Mouse (Mus musculus): ENCODE measurements around the gene Esp23.
"Not testable (repeated sequence)": the region's sequence is repeated elsewhere in the genome, so short reads cannot be mapped to it uniquely, and the experiment has no call there.

Esp23 gene

DNA sequence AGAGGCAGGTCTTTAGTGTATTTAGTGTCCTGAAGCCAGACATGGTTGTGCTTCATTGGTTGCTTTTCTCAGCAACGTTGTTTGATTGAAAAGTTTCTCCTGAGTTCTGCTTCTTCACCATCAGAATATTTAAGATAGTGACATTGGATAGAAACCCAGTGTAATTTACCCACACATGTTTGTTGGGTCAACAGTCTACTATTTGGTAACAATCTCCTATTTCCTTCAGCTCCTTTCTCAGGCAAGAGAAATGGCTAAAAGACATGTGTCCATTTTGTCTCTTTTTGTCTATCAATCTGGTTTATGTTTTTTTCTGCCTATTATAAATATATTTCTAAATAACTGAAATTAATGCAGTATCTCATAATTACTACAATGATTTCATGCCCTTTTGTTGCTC, at the start of gene Esp23:
Esp23 (minus strand) TSS at position 101 of the 400 bp plus-strand sequence.
- no peak for DNase-seq (ENCODE audit: low read depth, low spot score)

DNA sequence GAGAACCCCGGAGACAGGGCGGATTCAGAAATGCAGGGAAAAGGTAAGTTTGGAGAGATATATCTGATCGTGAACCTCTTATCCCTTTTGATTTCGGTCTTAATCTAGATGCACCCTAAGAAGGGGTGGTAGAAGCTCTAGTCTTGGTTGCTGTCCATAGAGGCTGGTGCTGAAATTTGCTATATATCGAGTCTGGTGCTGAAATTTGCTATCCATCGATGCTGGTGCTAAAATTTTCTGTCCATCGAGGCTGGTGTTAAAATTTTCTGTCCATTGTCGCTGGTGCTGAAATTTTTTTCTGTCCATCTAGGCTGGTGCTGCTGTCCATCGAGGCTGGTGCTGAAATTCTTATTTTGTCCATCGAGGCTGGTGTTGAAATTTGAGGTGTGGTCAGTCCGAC, 30.3 kb upstream of the Esp23 start:
- DNase-seq (ENCODE audit: low read depth, low spot score): not testable (repeated sequence)

DNA sequence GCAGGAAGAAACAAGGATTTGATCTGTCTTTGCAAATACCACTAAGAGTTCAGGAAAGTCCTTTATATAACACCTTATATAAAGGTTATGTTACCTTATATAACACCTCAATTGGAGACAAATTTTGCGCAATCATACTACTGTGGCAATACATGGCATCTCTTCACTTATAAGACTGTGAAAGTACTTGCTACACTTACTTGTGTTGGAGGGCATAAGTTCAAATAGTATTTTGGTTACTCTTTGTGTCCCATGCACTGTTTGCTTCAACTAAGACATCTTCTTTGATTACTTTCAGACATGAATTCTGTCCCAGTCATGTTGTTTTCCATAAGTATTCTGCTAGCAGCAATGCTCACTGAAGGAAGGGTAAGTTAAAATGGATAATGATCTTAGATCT, 18.2 kb upstream of the Esp23 start, which contains the start of gene Esp22:
Esp22 (plus strand) TSS at position 301 of the 400 bp plus-strand sequence.
- DNase-seq (ENCODE audit: low read depth, low spot score): no peak

DNA sequence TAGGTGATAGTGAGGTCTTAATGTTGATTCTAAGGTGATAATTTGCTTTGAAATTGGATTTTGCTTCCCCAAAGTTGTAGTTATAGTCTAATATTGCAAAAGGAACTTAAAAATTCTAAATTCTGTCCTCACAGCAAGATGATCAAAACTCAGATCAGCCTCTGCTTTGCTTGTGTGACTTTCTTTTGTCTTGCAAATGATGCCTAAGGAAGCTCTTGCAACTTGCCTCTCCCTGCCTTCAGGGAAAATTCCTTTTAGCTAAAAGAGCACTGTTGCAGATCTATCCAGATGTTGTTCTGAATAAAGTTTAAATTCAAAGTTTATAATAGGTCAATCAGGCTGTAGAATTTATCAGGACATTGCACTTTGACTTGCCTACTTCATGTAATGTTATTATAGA, 13.2 kb downstream of the Esp23 start:
- no peak for DNase-seq (ENCODE audit: low read depth, low spot score)

DNA sequence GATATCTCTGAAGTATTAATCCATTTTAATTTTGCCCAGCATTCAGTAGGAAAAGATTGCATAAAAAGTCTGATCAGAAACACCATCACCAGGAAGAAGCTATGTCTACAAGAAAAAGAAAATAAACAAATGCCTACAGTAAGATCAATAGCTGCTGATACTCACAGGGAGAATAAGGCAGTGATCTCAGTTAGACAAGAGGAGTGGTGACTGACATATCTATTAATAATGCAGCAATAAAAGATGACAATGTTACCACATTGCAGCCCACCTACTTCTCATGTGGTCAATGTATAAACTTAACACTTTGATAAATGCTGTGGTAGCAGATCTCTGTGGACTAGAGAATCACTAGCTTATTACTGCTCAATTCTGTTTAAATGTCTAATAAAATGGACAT, 33.6 kb downstream of the Esp23 start, which contains the start of gene Gm21903:
Gm21903 (minus strand) TSS at position 101 of the 400 bp plus-strand sequence.
- no peak for DNase-seq (ENCODE audit: low read depth, low spot score)

DNA sequence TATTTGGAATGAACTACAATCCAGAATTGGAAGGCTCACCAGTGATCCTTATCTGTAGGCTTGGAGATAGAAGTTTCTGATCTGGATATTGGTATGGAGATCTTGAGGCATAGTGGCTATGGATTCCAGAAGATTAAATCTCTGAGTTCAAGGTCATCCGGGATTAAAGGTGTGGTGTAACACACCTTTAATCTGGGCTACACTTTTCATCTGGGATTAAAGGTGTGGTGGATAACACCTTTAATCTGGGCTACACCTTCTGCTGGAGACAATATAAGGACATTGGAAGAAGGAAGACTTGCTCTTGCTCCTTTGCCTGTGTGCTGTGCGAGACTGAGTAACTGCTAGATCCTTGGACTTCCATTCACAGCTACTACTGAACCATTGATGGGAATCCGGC, 40.4 kb downstream of the Esp23 start, which contains the start of gene Esp24:
Esp24 (plus strand) TSS at position 301 of the 400 bp plus-strand sequence.
- DNase-seq (ENCODE audit: low read depth, low spot score): not testable (repeated sequence)
